Mouse (Mus musculus): ENCODE measurements around the gene Ctdspl. TPM values are rescaled to one million over a fixed set of nuclear protein-coding genes. Genes with fewer than 3 reads are reported as not detected.

Gene Ctdspl
- total RNA-seq, 2 experiments from 2014 or later, result 2.1 to 4.0 TPM

- ATAC-seq (replicated peaks; ENCODE audit: low FRiP score, poor library complexity, severe bottlenecking), result no peak
These were observed 114.0 kb downstream of the Ctdspl start for GRCm38 (mm10) chr9:119040101-119040775.

- no peak for ATAC-seq (replicated peaks; ENCODE audit: low FRiP score, poor library complexity, severe bottlenecking)
These were observed 122.1 kb downstream of the Ctdspl start for GRCm38 (mm10) chr9:119048182-119048903.

DNA sequence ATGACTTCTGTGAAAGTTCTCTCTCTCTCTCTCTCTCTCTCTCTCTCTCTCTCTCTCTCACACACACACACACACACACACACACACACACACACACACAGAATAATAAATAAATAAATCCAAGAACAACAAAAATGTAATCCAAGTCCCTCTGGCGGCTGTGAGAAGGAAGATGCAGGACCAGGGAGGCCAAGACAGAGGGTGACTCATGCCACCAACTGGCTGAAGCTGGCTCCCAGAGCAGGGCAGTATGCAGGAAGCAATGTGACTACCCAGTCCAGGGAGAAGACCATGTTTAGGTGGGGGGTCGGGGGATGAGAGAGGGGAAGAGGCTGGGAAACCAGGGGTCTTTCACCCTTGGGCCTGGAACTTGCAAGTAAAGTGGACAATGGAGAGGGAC, 124.9 kb downstream of the Ctdspl start:
- no peak for ATAC-seq (replicated peaks; ENCODE audit: low FRiP score, poor library complexity, severe bottlenecking)

- no peak for ATAC-seq (replicated peaks; ENCODE audit: low FRiP score, poor library complexity, severe bottlenecking)
These were observed 126.1 kb downstream of the Ctdspl start, which contains the start of gene Vill for GRCm38 (mm10) chr9:119052154-119052944. Vill (plus strand) TSS chr9:119052778.

DNA sequence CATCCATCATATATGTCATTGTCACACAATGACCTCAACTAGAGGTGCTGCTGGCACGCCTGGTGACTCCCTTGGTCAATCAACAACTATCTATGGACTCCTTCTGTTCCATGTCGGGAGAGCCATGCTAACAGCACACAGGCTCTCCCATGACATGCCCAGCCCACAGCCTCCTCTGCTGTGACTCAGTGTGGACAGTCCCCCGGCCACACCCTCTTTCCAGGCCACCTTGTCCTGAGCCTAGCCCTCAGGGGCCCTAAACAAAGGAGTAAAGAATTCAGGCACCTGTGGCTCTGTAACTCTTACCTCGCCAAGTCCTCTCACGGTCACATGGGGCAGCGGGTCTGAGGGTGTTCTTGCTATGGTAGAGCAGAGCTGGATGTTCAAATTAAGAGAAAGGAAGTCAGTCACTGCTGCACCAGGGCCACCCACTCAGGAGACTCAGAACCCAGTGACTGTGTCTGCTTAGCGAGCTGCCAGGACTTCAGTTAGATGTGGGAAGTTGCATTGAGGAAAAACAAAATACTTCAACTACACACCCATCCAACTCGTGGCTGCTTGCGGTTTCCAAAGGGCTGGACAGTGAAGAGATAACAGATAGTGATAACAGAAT, 127.8 kb downstream of the Ctdspl start:
- no peak for ATAC-seq (replicated peaks; ENCODE audit: low FRiP score, poor library complexity, severe bottlenecking)

DNA sequence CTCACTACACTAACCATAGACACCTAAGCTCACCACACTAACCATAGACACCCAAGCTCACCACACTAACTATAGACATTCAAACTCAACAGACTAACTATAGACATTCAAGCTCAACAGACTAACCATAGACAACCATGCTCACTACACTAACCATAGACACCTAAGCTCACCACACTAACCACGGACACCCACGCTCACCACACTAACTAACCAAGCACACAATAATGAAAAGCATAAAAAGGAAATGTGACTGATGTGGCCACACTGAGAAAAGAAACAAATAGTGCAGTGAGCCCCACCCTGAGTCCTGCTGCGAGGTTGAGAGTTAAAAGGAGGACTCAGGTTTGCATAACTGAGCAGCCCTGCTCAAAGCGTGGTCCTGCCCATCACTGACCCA, 129.1 kb downstream of the Ctdspl start:
- ATAC-seq (replicated peaks; ENCODE audit: low FRiP score, poor library complexity, severe bottlenecking), result no peak

- no peak for ATAC-seq (replicated peaks; ENCODE audit: low FRiP score, poor library complexity, severe bottlenecking)
These were observed 132.0 kb downstream of the Ctdspl start for GRCm38 (mm10) chr9:119058245-119058644.

DNA sequence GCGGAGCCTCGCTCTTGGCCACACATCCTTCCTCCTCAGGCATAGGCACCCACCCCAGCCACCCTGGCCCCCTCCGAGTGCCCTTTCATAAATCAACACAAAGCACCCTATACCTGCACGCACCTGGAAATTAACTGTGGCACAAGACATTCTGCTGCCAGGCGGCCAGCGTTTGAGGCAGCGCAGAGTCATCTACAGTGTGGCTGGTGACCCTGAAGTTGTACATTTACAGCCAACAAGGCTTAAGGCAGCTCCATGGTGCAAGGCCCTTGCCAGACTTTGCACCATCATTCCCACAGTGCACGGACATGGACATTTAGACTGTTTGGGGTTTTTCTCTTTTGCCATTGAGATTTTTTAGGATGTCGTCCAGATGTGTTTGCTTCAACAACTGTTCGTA, 134.4 kb downstream of the Ctdspl start:
- no peak for ATAC-seq (replicated peaks; ENCODE audit: low FRiP score, poor library complexity, severe bottlenecking)

DNA sequence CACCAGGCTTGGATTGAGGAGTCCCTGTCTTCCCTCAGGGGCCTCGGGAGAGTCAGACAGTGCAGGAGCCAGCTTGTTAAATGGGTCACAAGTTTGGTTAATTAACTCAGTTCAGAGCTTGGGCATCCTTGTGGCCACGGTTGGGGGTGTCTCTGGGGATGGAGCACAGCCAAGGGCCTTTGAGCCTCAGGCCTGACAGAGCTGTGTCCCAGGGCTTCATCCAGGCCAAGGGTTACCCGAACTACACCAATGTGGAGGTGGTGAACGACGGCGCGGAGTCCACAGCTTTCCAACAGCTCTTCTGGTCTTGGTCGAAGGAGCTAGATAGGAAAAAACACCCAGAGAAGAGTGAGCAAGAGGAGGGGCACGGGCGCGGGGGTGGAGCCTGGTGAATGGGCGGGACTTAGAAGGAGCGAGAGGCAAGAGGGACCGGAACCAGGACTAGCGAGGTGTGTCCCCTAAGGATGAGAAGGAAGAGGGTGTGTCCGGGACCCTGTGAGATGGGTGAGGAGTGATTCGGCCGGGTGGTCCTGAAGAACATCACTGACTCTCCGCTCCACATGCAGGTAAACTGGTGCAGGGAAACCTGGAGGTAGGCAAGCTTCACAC, 136.9 kb downstream of the Ctdspl start:
- no peak for ATAC-seq (replicated peaks; ENCODE audit: low FRiP score, poor library complexity, severe bottlenecking)

DNA sequence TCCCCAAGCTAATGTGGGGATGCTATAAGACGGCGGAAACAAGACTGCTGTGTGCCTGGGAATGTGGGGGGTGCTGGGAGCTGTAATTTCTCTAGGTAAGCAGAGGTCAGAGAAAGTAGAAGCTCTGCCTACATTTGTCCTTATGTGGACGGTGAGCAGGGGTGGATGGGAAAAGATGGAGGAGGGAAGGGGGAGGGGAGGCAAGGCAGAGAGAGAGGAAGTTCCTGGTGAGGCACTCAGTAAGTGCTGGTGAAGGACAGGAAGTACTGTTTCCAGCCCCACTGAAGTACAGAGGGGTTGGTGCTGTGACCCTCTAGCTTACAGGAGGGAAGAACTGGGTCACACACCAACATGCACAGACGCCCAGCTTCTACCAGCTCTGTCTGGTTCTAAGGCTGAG, 138.0 kb downstream of the Ctdspl start:
- no peak for ATAC-seq (replicated peaks; ENCODE audit: low FRiP score, poor library complexity, severe bottlenecking)

- ATAC-seq (replicated peaks; ENCODE audit: low FRiP score, poor library complexity, severe bottlenecking), result no peak
These were observed 141.3 kb downstream of the Ctdspl start for GRCm38 (mm10) chr9:119067601-119068000.

- no peak for ATAC-seq (replicated peaks; ENCODE audit: low FRiP score, poor library complexity, severe bottlenecking)
These were observed 142.0 kb downstream of the Ctdspl start for GRCm38 (mm10) chr9:119068266-119068665.

DNA sequence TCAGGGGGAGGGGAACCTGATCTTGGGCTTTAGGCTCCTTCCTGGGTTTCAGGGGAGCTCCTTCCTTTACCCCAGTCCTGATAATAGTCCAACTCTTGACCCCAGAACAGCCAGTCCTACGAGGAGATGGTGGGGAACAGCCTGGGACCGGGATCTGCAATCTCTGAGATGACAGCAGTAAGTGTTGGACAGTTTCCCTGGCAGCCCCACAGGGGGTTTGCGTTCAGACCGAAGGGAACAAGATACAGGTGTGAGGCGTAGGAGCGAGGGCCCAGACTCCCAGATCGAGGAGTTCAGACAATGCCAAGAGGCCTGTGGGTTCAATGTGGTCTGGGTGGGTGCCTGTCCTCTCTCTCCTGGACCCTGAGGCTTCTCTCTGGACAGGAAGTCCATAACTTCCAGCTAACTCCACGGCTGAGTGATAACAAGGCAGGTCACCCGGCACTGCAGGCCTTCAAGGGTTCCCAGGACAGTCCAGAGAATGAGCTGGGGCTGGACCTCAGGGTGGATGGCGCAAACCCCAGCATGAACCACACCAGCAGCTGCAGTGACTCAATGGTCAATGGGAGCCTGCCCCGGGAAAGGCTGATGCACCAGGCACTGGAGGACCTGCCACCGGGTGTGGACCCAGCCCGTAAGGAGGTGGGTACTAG, 144.0 kb downstream of the Ctdspl start:
- no peak for ATAC-seq (replicated peaks; ENCODE audit: low FRiP score, poor library complexity, severe bottlenecking)

DNA sequence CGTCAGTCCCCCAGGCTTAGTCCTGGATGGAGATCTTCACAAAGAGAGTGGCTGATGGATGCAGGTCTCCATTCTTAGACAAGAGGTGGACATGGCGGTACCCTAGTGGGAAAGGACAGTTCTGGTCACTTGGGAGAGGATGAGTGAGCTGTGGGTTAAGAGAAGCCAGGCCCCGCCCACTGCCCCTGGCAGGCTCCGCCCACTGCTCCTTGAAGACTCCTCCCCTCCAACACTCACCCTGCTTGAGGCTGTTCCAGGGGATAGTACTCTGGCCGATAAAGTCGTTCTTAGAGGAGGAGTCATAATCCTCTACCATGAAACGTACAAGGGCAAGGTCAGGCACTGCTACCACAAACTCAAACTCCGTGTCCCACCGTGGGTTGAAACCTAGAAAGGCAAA, 145.5 kb downstream of the Ctdspl start:
- ATAC-seq (replicated peaks; ENCODE audit: low FRiP score, poor library complexity, severe bottlenecking), result no peak

- no peak for ATAC-seq (replicated peaks; ENCODE audit: low FRiP score, poor library complexity, severe bottlenecking)
These were observed 147.1 kb downstream of the Ctdspl start for GRCm38 (mm10) chr9:119073184-119073895.

GRCm38 (mm10) chr9:119075685-119076084, 149.4 kb downstream of the Ctdspl start:
- ATAC-seq (replicated peaks; ENCODE audit: low FRiP score, poor library complexity, severe bottlenecking), result no peak

DNA sequence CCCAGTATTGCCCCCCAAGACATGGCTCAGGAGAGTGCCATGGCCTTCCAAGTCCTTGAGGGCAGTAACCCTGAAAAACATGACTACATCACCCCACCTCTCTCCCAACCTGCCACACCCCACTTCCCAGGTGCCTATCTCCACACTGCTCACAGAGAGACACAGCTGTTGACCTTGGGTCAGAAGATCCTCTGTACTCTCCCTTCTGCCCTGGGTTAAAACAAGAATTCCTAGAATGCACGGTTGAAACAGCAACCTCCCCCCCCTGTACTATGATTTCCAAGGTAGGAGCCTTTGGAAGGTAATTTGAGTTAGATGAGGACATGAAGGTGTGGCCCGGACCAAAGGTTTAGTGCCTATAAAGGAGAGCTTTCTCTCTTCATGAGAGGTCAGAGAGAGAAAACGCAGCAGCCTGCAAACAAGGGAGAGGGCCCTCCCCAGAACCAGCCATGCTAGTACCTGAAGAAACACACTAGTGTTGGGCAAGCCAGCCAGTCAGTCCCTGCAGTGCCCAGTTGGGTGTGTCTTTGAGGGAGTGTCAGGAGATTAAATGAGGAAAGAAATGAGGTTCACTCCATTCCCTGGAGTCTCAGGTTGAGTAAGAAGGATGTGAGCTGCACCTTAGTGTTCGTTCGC, 153.9 kb downstream of the Ctdspl start:
- no peak for ATAC-seq (replicated peaks; ENCODE audit: low FRiP score, poor library complexity, severe bottlenecking)

DNA sequence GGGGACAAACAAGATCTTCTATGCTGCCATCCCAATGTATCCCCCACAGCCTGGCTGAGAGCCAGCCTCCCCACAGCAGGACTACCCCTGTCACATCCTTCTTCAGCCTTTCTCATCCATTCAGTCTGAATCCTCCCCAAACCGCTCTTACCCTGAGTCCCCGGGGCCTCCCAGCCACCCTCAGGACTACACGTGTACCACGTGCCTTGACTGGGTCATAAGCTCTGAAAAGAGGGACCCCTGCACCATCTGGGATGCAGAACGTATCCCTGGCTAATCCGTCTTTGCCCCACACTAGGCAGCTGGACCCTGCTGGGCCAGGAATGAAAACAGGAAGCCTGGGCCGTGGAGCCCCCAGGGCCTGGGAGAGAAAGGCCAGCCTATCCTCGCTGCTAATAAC, 155.8 kb downstream of the Ctdspl start:
- no peak for ATAC-seq (replicated peaks; ENCODE audit: low FRiP score, poor library complexity, severe bottlenecking)

Data from erythroblast, adult 5-6 weeks (primary cell).